Mouse (Mus musculus) ES-E14 (cell line): ENCODE results near the gene Ubox5.

Experiments
- ZC3H11A ChIP-seq: IDR thresholded peaks from 2 replicates; pipeline ENCODE4 v1.6.1; 2012; ENCODE audit warnings: low read depth, mild to moderate bottlenecking, inconsistent platforms, low read length, borderline replicate concordance
- ZNF384 ChIP-seq: IDR thresholded peaks from 2 replicates; pipeline ENCODE4 v1.6.1; 2012; ENCODE audit warnings: low read depth, low read length, inconsistent platforms

GRCm38 (mm10) chr2:130563212-130564055 is 66.4 kb downstream of the Ubox5 start, which contains the start of gene Mrps26:
- TF ChIP-seq ZNF384, result no peak
- no peak for TF ChIP-seq ZC3H11A
